Mouse (Mus musculus) testis, adult 10 weeks (tissue): ENCODE measurements around the gene Cep85l. TPM values are rescaled to one million over a fixed set of nuclear protein-coding genes. Genes with fewer than 3 reads are reported as not detected.

Source experiments
- polyA plus RNA-seq: library from polyadenylated mRNA; stranded (reverse); fragments of 350-450 nt; fragmentation: Illumina TruSeq; extraction: RNeasy Lipid Tissue Mini Kit (QIAGEN cat#74804); gene quantifications from one replicate; pipeline ENCODE4 v1.2.3, GENCODE M21; 2014; ENCODE audit warnings: low read depth, low replicate concordance

Cep85l gene
- 635 TPM for polyA plus RNA-seq

DNA sequence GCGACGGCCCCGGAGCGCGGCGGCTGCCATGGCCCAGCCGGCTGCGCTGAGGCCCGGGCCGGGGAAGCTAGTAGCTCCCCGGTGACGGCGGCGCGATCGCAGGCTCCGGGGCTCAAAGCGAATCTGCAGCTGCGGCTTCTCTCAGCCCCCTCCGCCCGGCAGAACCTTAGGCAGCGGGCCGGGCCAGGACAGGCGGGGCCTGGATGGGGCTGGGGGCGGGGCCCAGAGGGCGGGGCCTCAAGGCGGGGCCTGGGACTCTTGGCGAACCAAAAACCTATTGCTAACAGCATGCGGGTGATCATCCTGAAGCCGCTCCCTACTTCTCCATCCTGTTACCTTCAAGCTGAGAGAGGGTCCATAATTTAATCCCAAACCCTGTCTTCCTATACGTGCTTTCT lies at the start of gene Cep85l:
Gene Cep85l (minus strand): TSS at position 239 of the 398 bp plus-strand sequence.

DNA sequence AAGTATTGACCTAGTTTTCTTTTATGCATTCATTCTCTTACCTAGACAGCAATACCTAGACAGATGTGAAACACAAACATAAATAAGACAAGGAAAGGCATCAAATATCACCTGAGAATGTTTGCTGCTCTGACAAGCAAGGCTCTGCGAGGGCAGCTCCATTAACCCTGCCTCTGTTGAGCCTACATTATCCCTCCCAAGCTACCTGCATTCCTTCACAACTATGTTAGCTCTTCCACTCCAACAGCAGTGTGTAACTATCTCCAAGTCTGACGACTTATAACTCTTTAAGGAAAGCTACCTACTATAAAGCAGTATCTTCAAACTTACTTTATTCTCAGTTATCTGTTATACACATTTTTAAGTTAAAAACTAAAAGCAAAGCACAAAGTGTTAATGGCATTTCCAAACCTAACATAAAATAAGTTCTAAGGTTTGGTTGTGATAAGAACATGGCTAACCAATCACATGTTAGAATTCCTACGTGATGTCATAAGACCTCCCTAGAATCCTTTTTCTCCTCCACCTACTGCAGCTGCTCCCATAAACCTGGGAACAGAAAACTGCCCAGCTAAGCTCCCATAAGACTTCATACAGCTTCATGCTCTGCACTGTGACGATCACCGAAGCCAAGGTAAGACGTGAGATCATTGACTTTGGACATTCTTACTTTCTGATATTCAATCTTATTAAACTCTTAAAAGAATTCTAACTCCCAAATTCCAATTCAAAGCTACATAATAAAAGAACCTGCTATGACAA lies 42.4 kb downstream of the Cep85l start, which contains the start of gene Pln:
Gene Pln (plus strand): TSS at position 506 of the 762 bp plus-strand sequence.

Other genes starting within 250 kb of the Cep85l start
- 26.4 TPM for gene Pln, start 42.3 kb downstream of the Cep85l start, polyA plus RNA-seq
- 115 TPM for gene Asf1a, start 216.8 kb upstream of the Cep85l start, polyA plus RNA-seq